Mouse (Mus musculus): Measurements from ENCODE around the gene Prpf18. TPM values are rescaled to one million over a fixed set of nuclear protein-coding genes. Genes with fewer than 3 reads are reported as not detected.

The Prpf18 gene
- polyA plus RNA-seq, 1 experiment from 2014 or later = 41.9 TPM

DNA sequence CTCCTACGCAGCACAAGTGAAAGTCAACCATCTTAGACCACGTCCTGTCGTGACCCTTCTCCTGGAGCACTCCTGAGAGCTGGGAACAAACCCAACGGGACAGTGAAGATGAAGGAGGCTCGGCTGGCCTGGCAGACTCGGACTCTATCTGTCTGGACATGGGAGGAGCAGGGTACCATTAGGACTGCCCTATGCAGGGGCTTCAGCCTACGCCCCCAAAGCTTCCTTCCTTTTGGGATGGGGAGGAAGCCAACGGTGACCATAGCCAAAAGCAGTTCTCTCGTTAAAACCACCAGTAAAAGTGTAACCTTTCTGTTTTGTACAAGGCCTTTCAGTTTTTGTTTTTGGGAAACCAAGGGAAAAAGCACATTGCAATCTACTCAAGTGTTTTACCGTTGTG is 40.2 kb downstream of the Prpf18 start:
- Histone ChIP-seq H3K9ac (no peak overlapping the region), H3K27me3 (no peaks in the 10 kb centered on the region), H3K36me3 (peaks cover 67% of the 10 kb centered on the region), H3K4me2 (replicated peaks) (no peak overlapping the region), H3K4me3 (no peak overlapping the region), H3K9me3 (no peaks in the 10 kb centered on the region), H3K27ac (no peak overlapping the region), H3K4me1 (no peaks in the 10 kb centered on the region)
- 91% methylated on average over 10 of the region's 10 CpGs for WGBS
- no peak for ATAC-seq (ENCODE audit: insufficient number of reproducible peaks, insufficient read depth, low FRiP score, low TSS enrichment)

DNA sequence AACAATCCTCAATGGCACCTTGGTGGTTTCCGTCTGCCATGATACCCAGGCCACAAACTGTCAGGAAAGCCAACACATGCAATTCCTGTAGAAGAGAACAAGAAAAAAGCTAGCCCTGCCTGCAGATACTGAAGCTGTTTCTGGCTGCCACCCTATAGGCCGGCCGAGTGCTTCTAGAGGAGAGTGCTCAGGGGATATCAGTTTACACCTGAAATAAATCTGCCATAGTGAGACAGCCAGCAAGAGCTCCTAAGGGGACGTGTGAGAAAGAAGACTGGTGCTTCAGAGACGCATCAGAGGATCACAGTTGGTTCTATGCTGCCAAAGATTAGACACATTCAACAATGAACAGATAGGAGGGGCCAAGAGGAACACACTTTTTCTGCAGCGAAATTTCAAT is 40.6 kb downstream of the Prpf18 start:
- no peaks in the 10 kb centered on the region for H3K4me1 ChIP-seq
- WGBS = 62% methylated on average over 6 of the region's 6 CpGs

DNA sequence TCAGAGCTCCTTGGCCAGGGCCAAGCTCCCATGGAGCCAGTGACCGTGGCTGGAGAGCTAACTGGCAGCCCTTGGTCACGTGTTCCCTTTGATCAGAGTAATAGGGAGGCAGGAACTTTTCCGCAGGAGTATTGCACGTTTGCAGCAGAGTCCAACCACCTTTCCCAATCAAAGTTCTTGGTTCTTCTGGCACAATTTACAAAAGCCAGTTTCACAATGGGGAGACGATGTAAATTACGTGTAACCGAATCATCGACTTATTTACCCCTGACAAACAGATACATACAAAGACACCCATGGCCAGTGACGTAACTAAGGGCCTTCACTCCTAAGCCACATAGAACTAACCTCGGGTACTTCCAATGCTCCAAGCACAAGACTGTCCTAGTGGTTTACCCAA is 42.5 kb downstream of the Prpf18 start:
- no peak overlapping the region for H3K4me3 ChIP-seq
- no peaks in the 10 kb centered on the region for H3K9me3 ChIP-seq
- no peak for ATAC-seq (ENCODE audit: insufficient number of reproducible peaks, insufficient read depth, low FRiP score, low TSS enrichment)
- H3K27ac ChIP-seq = no peak overlapping the region
- no peaks in the 10 kb centered on the region for H3K27me3 ChIP-seq
- H3K36me3 ChIP-seq = peaks cover 89% of the 10 kb centered on the region
- H3K4me2 ChIP-seq (replicated peaks) = no peak overlapping the region
- H3K9ac ChIP-seq = no peak overlapping the region
- H3K4me1 ChIP-seq = no peaks in the 10 kb centered on the region
- 87% methylated on average over 10 of the region's 10 CpGs for WGBS

More for the DNA sequence above, 40.6 kb downstream of the Prpf18 start:
- no peak overlapping the region for H3K4me3 ChIP-seq
- peaks cover 71% of the 10 kb centered on the region for H3K36me3 ChIP-seq
- no peak for ATAC-seq (ENCODE audit: insufficient number of reproducible peaks, insufficient read depth, low FRiP score, low TSS enrichment)
- H3K27me3 ChIP-seq = no peaks in the 10 kb centered on the region
- H3K9me3 ChIP-seq = no peaks in the 10 kb centered on the region
- H3K9ac ChIP-seq = no peak overlapping the region
- no peak overlapping the region for H3K4me2 ChIP-seq (replicated peaks)
- H3K27ac ChIP-seq = no peak overlapping the region

DNA sequence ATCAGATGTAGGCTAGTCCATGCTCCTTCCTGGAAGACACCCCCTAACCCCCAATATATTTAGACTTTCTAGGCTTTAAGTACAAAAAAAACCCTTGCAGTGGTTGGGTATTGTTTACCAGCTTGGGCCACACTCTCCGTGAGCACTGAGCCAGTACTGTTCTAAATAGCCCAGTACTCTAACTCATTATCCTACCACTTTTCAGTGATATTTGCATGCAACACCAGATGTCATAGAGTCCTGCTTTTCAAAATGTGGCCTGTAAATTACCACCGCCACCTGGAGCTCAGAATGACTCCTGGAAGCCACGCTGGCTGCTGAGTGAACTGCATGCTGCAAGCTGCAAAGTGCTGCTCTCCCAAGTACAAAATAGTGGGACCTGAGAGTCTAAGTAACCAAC is 43.7 kb downstream of the Prpf18 start:
- Histone ChIP-seq H3K4me2 (replicated peaks) (no peak overlapping the region), H3K4me1 (no peaks in the 10 kb centered on the region), H3K4me3 (no peak overlapping the region), H3K9ac (no peak overlapping the region), H3K27ac (no peak overlapping the region), H3K27me3 (no peaks in the 10 kb centered on the region), H3K36me3 (peaks cover 97% of the 10 kb centered on the region), H3K9me3 (no peaks in the 10 kb centered on the region)
- WGBS = 67% methylated on average over 3 of the region's 3 CpGs
- no peak for ATAC-seq (ENCODE audit: insufficient number of reproducible peaks, insufficient read depth, low FRiP score, low TSS enrichment)

DNA sequence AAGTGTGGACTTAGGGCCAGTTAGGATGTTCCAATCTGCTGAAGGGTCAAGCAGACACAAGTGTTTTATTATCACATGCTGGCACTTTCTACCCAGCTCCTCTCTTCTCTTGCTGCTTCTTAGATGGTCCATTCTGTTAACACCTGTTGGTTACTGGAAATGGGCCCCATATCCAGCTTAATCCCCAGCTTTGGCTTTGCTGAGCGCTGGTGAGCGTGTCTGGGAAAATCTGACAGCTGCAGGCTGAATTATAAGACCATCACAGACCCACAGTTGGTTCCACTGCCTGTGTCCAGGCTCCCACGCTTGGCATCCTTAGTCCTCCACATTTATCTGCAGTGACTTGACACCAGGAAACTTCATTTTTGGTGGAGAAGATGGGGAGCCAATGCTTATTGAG is 45.4 kb downstream of the Prpf18 start:
- Histone ChIP-seq H3K4me2 (replicated peaks) (no peak overlapping the region), H3K4me1 (no peaks in the 10 kb centered on the region), H3K9me3 (no peaks in the 10 kb centered on the region), H3K9ac (no peak overlapping the region), H3K4me3 (no peak overlapping the region), H3K27me3 (no peaks in the 10 kb centered on the region), H3K36me3 (peaks cover 96% of the 10 kb centered on the region), H3K27ac (0 out of 2 replicates have a peak overlapping the region, but pooled peaks have one; percentile 23)
- ATAC-seq (ENCODE audit: insufficient number of reproducible peaks, insufficient read depth, low FRiP score, low TSS enrichment) = no peak
- WGBS = 87% methylated on average over 3 of the region's 3 CpGs

DNA sequence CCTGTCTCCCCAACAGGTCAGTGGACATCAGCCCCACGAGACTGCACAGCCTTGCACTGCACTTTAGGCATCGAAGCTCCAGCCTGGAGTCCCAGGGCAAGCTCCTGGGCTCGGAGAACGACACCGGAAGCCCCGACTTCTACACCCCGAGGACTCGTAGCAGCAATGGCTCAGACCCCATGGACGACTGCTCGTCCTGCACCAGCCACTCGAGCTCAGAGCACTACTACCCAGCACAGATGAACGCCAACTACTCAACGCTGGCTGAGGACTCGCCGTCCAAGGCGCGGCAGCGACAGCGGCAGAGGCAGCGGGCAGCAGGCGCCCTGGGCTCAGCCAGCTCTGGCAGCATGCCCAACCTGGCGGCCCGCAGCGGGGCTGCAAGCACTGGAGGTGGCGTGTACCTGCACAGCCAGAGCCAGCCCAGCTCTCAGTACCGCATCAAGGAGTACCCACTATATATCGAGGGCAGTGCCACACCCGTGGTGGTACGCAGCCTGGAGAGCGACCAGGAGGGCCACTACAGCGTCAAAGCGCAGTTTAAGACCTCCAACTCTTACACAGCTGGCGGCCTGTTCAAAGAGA is 48.5 kb downstream of the Prpf18 start:
- Histone ChIP-seq H3K9ac (no peak overlapping the region), H3K4me1 (peaks cover 11% of the 10 kb centered on the region; the same call in 1 of the 2 replicates), H3K27me3 (no peaks in the 10 kb centered on the region), H3K4me2 (replicated peaks) (no peak overlapping the region), H3K4me3 (no peak overlapping the region), H3K27ac (no peak overlapping the region), H3K9me3 (no peaks in the 10 kb centered on the region), H3K36me3 (peaks cover 74% of the 10 kb centered on the region)
- no peak for ATAC-seq (ENCODE audit: insufficient number of reproducible peaks, insufficient read depth, low FRiP score, low TSS enrichment)
- 89% methylated on average over 33 of the region's 33 CpGs for WGBS

DNA sequence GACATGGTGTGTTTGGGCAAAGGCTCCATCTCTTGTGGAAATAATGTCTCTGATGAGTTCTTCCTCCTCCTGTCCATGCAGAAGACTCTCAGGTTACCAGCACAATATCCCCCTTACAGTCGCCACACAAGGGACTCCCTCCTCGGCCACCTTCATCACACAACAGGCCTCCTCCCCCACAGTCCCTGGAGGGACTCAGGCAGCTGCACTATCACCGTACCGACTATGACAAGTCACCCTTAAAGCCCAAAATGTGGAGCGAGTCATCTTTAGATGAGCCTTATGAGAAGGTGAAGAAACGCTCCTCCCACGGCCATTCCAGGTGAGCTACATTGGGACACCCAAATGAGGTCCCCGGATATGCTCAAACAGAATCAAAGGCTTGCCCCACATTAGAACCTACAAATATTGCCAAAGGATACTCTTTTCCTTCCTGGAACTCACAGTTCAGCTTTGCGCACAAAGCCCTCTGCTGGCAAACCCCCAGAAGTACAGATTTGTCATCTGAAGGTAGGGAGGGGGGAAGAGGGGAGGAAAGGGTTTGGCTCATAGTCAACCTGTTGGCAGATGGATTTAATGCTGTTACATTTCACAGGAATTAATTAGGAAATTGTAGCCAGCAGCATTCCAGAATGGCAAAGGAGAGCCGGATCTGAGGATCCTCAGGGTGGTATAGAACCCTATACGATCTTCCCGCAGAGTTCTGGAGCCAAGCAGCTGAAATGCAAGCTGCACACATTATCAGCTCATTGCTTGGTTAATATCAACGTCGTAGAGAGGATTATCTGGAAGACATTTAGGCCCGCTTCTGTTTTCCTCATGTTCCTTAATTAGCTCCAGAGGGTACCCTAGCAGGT is 50.7 kb downstream of the Prpf18 start:
- Histone ChIP-seq H3K9me3 (no peaks in the 10 kb centered on the region), H3K27ac (no peak overlapping the region), H3K9ac (no peak overlapping the region), H3K4me3 (no peak overlapping the region), H3K27me3 (no peaks in the 10 kb centered on the region), H3K4me1 (peaks cover 11% of the 10 kb centered on the region; the same call in 1 of the 2 replicates), H3K4me2 (replicated peaks) (no peak overlapping the region), H3K36me3 (peaks cover 71% of the 10 kb centered on the region)
- whole genome bisulfite sequencing = 47% methylated on average over 15 of the region's 15 CpGs
- ATAC-seq (ENCODE audit: insufficient number of reproducible peaks, insufficient read depth, low FRiP score, low TSS enrichment) = no peak

DNA sequence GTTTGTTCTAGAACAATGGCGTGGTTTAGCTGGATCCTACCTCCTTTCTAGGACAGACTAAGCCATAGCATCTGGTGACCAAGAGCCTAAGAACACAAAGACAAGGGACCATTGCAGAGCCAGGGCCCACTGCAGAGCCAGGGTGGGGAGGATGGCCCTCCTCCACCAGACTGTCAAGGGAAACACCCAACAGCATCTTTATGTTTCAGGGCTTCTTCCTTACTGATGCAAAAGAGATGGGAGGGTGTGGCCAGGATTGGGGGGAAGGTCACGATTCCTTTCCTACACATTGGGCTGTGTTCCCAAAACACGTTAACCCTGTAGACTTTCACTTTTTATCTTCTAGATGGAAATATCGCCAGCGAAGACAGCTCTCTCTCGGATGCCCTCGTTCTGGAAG is 54.9 kb downstream of the Prpf18 start:
- Histone ChIP-seq H3K4me2 (replicated peaks) (no peak overlapping the region), H3K9me3 (no peaks in the 10 kb centered on the region), H3K9ac (no peak overlapping the region), H3K27ac (no peak overlapping the region), H3K4me1 (peaks cover 11% of the 10 kb centered on the region; the same call in 1 of the 2 replicates), H3K36me3 (peaks cover 64% of the 10 kb centered on the region), H3K27me3 (no peaks in the 10 kb centered on the region), H3K4me3 (no peak overlapping the region)
- WGBS = 92% methylated on average over 7 of the region's 7 CpGs
- ATAC-seq (ENCODE audit: insufficient number of reproducible peaks, insufficient read depth, low FRiP score, low TSS enrichment) = no peak

DNA sequence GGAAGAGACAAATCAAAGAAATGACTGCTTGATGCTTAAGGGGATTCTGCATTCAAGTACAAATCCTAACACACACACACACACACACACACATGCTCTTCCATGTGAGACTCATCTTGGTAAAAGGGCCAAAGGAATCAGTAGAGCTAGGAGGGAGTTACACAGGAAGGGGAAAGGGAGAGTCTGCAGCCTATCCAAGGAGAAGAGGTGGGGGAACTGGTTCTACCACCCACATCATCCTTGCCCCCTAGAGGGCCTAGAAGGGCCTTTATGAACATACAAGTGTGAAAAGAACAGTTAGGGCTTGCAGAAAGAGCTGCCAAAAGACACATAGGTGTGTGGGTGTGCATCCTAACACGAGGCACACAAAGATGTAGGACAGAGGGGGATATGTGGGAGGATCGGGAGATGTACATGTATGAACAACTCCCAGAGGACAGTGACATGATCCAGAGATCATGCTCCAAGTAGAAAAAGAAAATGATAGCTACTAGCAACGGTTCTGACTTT is 58.0 kb downstream of the Prpf18 start:
- no peaks in the 10 kb centered on the region for H3K27me3 ChIP-seq
- no peak overlapping the region for H3K9ac ChIP-seq
- no peak overlapping the region for H3K4me3 ChIP-seq
- no peak for ATAC-seq (ENCODE audit: insufficient number of reproducible peaks, insufficient read depth, low FRiP score, low TSS enrichment)
- H3K36me3 ChIP-seq = peaks cover 80% of the 10 kb centered on the region
- peaks cover 4% of the 10 kb centered on the region for H3K4me1 ChIP-seq
- H3K9me3 ChIP-seq = no peaks in the 10 kb centered on the region
- WGBS = 89% methylated on average over 3 of the region's 3 CpGs
- no peak overlapping the region for H3K27ac ChIP-seq
- H3K4me2 ChIP-seq (replicated peaks) = no peak overlapping the region

DNA sequence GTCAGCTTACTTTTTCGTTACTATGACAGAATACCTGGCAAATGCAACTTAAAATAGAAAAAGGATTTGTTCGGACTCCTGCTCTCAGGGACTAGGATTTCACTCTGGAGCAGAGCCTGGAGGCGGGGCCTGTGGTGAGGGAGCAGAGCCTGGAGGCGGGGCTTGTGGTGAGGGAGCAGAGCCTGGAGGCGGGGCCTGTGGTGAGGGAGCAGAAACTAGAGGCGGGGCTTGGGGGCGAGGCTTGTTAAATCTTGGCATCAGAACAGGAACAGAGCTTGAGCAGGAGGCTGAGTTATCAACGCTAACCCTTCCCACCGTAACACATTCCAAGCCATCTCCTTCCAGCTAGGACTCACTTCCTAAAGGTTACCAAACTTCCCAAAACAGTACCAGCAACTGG is 58.5 kb downstream of the Prpf18 start:
- no peak overlapping the region for H3K9ac ChIP-seq
- ATAC-seq (ENCODE audit: insufficient number of reproducible peaks, insufficient read depth, low FRiP score, low TSS enrichment) = no peak
- H3K27me3 ChIP-seq = no peaks in the 10 kb centered on the region
- no peak overlapping the region for H3K4me3 ChIP-seq
- no peak overlapping the region for H3K4me2 ChIP-seq (replicated peaks)
- H3K27ac ChIP-seq = no peak overlapping the region
- H3K9me3 ChIP-seq = no peaks in the 10 kb centered on the region
- H3K4me1 ChIP-seq = peaks cover 9% of the 10 kb centered on the region
- WGBS = 32% methylated on average over 9 of the region's 9 CpGs
- H3K36me3 ChIP-seq = peaks cover 84% of the 10 kb centered on the region

DNA sequence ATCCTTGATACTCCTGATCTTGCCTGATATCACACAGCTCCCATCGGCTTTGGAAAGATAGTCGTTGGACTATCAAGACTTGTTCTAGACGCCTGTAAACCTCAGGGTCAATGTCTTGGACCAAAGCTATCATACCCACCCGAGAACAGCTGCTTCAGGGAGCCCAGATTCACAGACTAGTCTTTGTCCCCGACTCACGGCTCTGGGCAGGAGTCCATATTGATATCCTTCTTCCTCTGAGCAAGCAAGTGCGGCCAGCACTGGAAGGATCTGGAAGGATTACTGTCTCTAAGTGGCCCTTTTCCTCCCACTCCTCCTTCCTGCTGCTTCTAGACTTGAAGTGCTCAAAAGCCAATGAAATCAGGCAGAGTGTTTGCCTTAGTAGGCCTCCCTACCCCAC is 59.2 kb downstream of the Prpf18 start:
- Histone ChIP-seq H3K4me1 (peaks cover 16% of the 10 kb centered on the region), H3K36me3 (peaks cover 78% of the 10 kb centered on the region), H3K9ac (no peak overlapping the region), H3K4me2 (replicated peaks) (no peak overlapping the region), H3K4me3 (no peak overlapping the region), H3K27ac (no peak overlapping the region), H3K9me3 (no peaks in the 10 kb centered on the region), H3K27me3 (no peaks in the 10 kb centered on the region)
- no peak for ATAC-seq (ENCODE audit: insufficient number of reproducible peaks, insufficient read depth, low FRiP score, low TSS enrichment)
- 92% methylated on average over 7 of the region's 7 CpGs for WGBS

DNA sequence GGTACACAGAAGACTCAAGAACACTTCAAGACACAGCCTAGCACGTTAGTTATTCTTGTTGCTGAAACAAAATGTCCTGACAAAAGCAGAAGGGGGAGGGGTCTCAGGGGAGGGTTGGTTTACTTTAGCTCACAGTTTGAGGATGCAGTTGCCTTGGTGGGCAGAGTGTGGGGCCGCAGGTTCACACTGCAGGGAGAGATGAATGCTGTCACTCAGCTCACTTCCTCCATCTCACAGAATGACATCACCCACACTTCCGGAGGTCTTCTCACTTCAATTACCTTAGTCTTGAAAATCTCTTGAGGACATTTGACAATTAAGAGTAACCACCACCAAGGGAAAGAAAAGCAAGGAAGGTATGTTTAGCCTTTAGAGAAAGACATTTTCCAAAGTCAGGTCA is 60.3 kb downstream of the Prpf18 start:
- Histone ChIP-seq H3K4me3 (no peak overlapping the region), H3K27me3 (no peaks in the 10 kb centered on the region), H3K4me1 (peaks cover 26% of the 10 kb centered on the region), H3K9me3 (no peaks in the 10 kb centered on the region), H3K36me3 (peaks cover 73% of the 10 kb centered on the region), H3K4me2 (replicated peaks) (no peak overlapping the region), H3K27ac (no peak overlapping the region), H3K9ac (no peak overlapping the region)
- no peak for ATAC-seq (ENCODE audit: insufficient number of reproducible peaks, insufficient read depth, low FRiP score, low TSS enrichment)
- WGBS = 76% methylated on average over 3 of the region's 3 CpGs

All from embryonic facial prominence, embryonic 12.5 days (tissue).